Mouse (Mus musculus) midbrain, embryonic 12.5 days (tissue): ENCODE results near the gene St6galnac6. TPM values are rescaled to one million over a fixed set of nuclear protein-coding genes. Genes with fewer than 3 reads are reported as not detected.

ENCODE experiments used
- ATAC-seq: fragments of 200-750 bp; cut with Nextera tagmentation; 2 replicates; pipeline ENCODE4 v1.8.0; 2017; ENCODE audit warnings: low read depth, moderate TSS enrichment, moderate library complexity; ENCODE audit not compliant: low FRiP score
- H3K27ac ChIP-seq: fragments of 300-500 bp; sonication (generic); replicated peaks from 2 replicates; pipeline ENCODE4 v1.5.1; 2016; ENCODE audit warnings: mild to moderate bottlenecking
- H3K27me3 ChIP-seq: fragments of 300-500 bp; sonication (generic); 2 replicates; pipeline ENCODE4 v1.6.1; 2016; ENCODE audit warnings: mild to moderate bottlenecking
- H3K36me3 ChIP-seq: fragments of 300-500 bp; sonication (generic); 2 replicates; pipeline ENCODE4 v1.6.1; 2016
- H3K4me1 ChIP-seq: fragments of 300-500 bp; sonication (generic); 2 replicates; pipeline ENCODE4 v1.6.1; 2016
- H3K4me2 ChIP-seq: fragments of 300-500 bp; sonication (generic); replicated peaks from 2 replicates; pipeline ENCODE4 v1.6.1; 2016; ENCODE audit warnings: mild to moderate bottlenecking, moderate library complexity
- H3K4me3 ChIP-seq: fragments of 300-500 bp; sonication (generic); 2 replicates; pipeline ENCODE4 v1.5.1; 2016; ENCODE audit warnings: mild to moderate bottlenecking
- H3K9ac ChIP-seq: fragments of 300-500 bp; sonication (generic); replicated peaks from 2 replicates; pipeline ENCODE4 v1.6.1; 2016; ENCODE audit warnings: mild to moderate bottlenecking, moderate library complexity
- H3K9me3 ChIP-seq: fragments of 300-500 bp; sonication (generic); 2 replicates; pipeline ENCODE4 v1.6.1; 2016; ENCODE audit warnings: mild to moderate bottlenecking
- WGBS: fragments of 180-500 bp; shearing (Covaris S2); methylation state at CpG from one replicate; pipeline ENCODE4 v1.1.7; 2016; 5-methylcytosine and 5-hydroxymethylcytosine counted together
- microRNA counts: library from miRNA; unstranded; fragments of <30 nt; microRNA quantifications from one replicate; lab custom pipeline; 2017
- microRNA-seq: library from miRNA; unstranded; fragments of <30 nt; microRNA quantifications from one replicate; pipeline ENCODE4, GENCODE M21; 2017
- polyA plus RNA-seq: library from polyadenylated mRNA; unstranded; fragments of >200 nt; fragmentation: Nextera tagmentation; extraction: Ambion mirVana; gene quantifications from 2 replicates; pipeline ENCODE4 v1.2.1, GENCODE M21; 2016

Gene St6galnac6
- polyA plus RNA-seq, 1 experiment from 2014 or later: 10.6 TPM

GRCm38 (mm10) chr2:32667775-32668174 lies 68.3 kb downstream of the St6galnac6 start:
- H3K9ac ChIP-seq: no peak overlapping the region
- WGBS: 27% methylated on average over 11 of the region's 11 CpGs
- no peaks in the 10 kb centered on the region for H3K9me3 ChIP-seq
- no peak overlapping the region for H3K4me3 ChIP-seq
- no peak for ATAC-seq
- H3K27me3 ChIP-seq: no peaks in the 10 kb centered on the region
- H3K4me1 ChIP-seq: 0 out of 2 replicates have a peak, but pooled peaks cover 3% of the 10 kb centered on the region
- H3K36me3 ChIP-seq: no peaks in the 10 kb centered on the region
- H3K27ac ChIP-seq: peak overlapping the region; percentile 64
- H3K4me2 ChIP-seq: no peak overlapping the region

- H3K4me1 ChIP-seq: 0 out of 2 replicates have a peak, but pooled peaks cover 3% of the 10 kb centered on the region
- no peak for ATAC-seq
- H3K36me3 ChIP-seq: no peaks in the 10 kb centered on the region
- 69% methylated on average over 7 of the region's 7 CpGs for WGBS
- no peaks in the 10 kb centered on the region for H3K27me3 ChIP-seq
- no peak overlapping the region for H3K4me2 ChIP-seq
- no peak overlapping the region for H3K9ac ChIP-seq
- H3K27ac ChIP-seq: peak overlapping the region; percentile 64
- no peak overlapping the region for H3K4me3 ChIP-seq
- no peaks in the 10 kb centered on the region for H3K9me3 ChIP-seq
Observed at GRCm38 (mm10) chr2:32668176-32668575, 68.7 kb downstream of the St6galnac6 start.

- Histone ChIP-seq H3K4me2 (no peak overlapping the region), H3K9me3 (no peaks in the 10 kb centered on the region), H3K9ac (no peak overlapping the region), H3K4me1 (0 out of 2 replicates have a peak, but pooled peaks cover 3% of the 10 kb centered on the region), H3K27ac (no peak overlapping the region), H3K4me3 (no peak overlapping the region), H3K36me3 (no peaks in the 10 kb centered on the region), H3K27me3 (no peaks in the 10 kb centered on the region)
- ATAC-seq: no peak
- WGBS: 78% methylated on average over 3 of the region's 3 CpGs
Observed at GRCm38 (mm10) chr2:32669876-32670275, 70.4 kb downstream of the St6galnac6 start.

MicroRNAs within 50 kb of the gene (microRNA counts, 519-probe panel; counts per million panel counts)
- not detected for microRNA mmu-miR-1954 (lab: Ali Mortazavi, UCI)

Small RNAs within 50 kb of the gene (microRNA-seq; reads per million reads assigned to microRNA genes)
- not detected for gene Mir1954

Other genes starting within 250 kb of the St6galnac6 start
- gene Ciz1, start 247.4 kb upstream of the St6galnac6 start, polyA plus RNA-seq: 61.5 TPM in 2 replicates
- 26.3 and 30.5 TPM in 2 replicates for gene Dnm1, start 246.4 kb upstream of the St6galnac6 start, polyA plus RNA-seq
- gene 1110008P14Rik, start 217.8 kb upstream of the St6galnac6 start, polyA plus RNA-seq: 57.5 and 61.1 TPM in 2 replicates
- 0.60 TPM in 2 replicates for gene Lcn2, start 211.5 kb upstream of the St6galnac6 start, polyA plus RNA-seq
- 27.2 and 28.6 TPM in 2 replicates for gene Ptges2, start 203.8 kb upstream of the St6galnac6 start, polyA plus RNA-seq
- gene Naif1, start 149.3 kb upstream of the St6galnac6 start, polyA plus RNA-seq: 5.2 and 6.4 TPM in 2 replicates
- gene Slc25a25, start 148.3 kb upstream of the St6galnac6 start, polyA plus RNA-seq: 40.0 TPM in 2 replicates
- gene Fam102a, start 64.4 kb upstream of the St6galnac6 start, polyA plus RNA-seq: 9.4 and 10.1 TPM in 2 replicates
- 109 and 121 TPM in 2 replicates for gene Dpm2, start 28.9 kb upstream of the St6galnac6 start, polyA plus RNA-seq
- 2.7 and 3.1 TPM in 2 replicates for gene Pip5kl1, start 24.9 kb upstream of the St6galnac6 start, polyA plus RNA-seq
- gene 9430097D07Rik, start 24.0 kb upstream of the St6galnac6 start, polyA plus RNA-seq: 0.16 and 0.56 TPM in 2 replicates
- 16.1 and 17.9 TPM in 2 replicates for gene St6galnac4, start 12.6 kb upstream of the St6galnac6 start, polyA plus RNA-seq
- gene Ak1, start 22.0 kb downstream of the St6galnac6 start, polyA plus RNA-seq: 31.6 and 34.7 TPM in 2 replicates
- 27.7 and 29.5 TPM in 2 replicates for gene Eng, start 46.9 kb downstream of the St6galnac6 start, polyA plus RNA-seq
- gene Fpgs, start 104.4 kb downstream of the St6galnac6 start, polyA plus RNA-seq: 17.9 and 19.1 TPM in 2 replicates
- 99.3 and 103 TPM in 2 replicates for gene Cdk9, start 113.4 kb downstream of the St6galnac6 start, polyA plus RNA-seq
- gene Sh2d3c, start 121.3 kb downstream of the St6galnac6 start, polyA plus RNA-seq: 34.6 and 41.1 TPM in 2 replicates
- gene 6330409D20Rik, start 141.3 kb downstream of the St6galnac6 start, polyA plus RNA-seq: 2.8 and 3.5 TPM in 2 replicates
- 50.2 and 53.4 TPM in 2 replicates for gene Tor2a, start 157.5 kb downstream of the St6galnac6 start, polyA plus RNA-seq
- 0.20 and 0.43 TPM in 2 replicates for gene Ttc16, start 175.9 kb downstream of the St6galnac6 start, polyA plus RNA-seq
- gene Ptrh1, start 176.1 kb downstream of the St6galnac6 start, polyA plus RNA-seq: 2.6 and 4.6 TPM in 2 replicates
- 0.64 and 1.3 TPM in 2 replicates for gene Cfap157, start 184.7 kb downstream of the St6galnac6 start, polyA plus RNA-seq
- gene Stxbp1, start 247.5 kb downstream of the St6galnac6 start, polyA plus RNA-seq: 80.3 and 83.2 TPM in 2 replicates